Comparison of ENCODE assay signal across 22 mouse cellular contexts in the genomic region with DNA sequence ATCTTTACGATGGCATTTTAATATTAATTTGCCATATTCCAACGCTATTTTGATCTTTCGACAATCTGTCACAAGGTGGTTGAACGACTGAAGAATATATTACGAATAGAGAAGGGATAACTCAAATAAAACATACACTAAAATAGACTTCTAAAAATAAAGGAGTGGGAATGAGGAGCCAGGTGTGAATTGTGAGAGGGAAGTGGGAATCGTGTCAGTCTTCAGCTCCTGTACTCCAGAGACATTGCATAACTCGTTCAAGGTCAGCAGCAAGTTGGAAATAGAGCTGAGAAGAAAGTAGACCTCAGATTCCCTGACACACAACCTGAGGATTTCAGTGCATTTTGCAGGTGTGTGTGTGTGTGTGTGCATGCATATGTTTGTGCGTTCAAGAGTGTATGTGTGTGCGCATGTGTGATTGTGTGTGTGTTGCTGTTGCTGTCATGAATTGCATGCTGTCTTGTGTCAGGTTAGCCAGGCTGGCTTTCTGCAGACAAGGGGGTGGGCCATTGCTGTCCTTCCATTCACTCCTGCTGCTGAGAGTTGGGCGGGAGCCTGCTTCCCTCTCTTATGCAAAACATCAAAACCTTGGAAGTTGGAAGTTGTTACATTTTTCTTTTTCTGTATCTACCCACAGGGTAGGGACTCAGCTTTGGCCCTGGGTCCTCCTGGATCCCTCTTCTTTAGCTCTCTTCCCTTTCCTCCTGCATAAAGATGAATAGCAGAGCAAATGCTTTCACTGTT. TPM values are rescaled to one million over a fixed set of nuclear protein-coding genes. Genes with fewer than 3 reads are reported as not detected.
DNase-seq lines count a peak whose midpoint lies in the region; ATAC-seq and TF ChIP-seq lines count a peak whose summit lies in the region.
"Had no signal": no experiment of that assay in that cellular context is flagged by ENCODE, and none has a peak within 500 bp of the region (broad histone marks: within the 10 kb centered on the region; RNA-seq: fewer than 3 reads in every experiment).

No protein-coding gene starts in this region.

- intact Hi-C loops in left cerebral cortex, adult 2 months (cut with DNase I), result no loop called here

- no peak overlapping the region for H3K4me3 ChIP-seq in left cerebral cortex, adult 2 months
- H3K4me3 ChIP-seq: embryonic facial prominence, embryonic 12.5 days; forebrain, embryonic 12.5 days; heart, embryonic 15.5 days; hindbrain, embryonic 15.5 days had no signal

- H3K27ac ChIP-seq in left cerebral cortex, adult 2 months, result peak overlapping the region; percentile 59
- H3K27ac ChIP-seq: embryonic facial prominence, embryonic 12.5 days; forebrain, embryonic 12.5 days; heart, embryonic 15.5 days; hindbrain, embryonic 15.5 days had no signal

- TF ChIP-seq CTCF in left cerebral cortex, adult 2 months (IDR thresholded peaks at IDR 0.05), result no peak

- DNase-seq in frontal cortex, postnatal 10 days (ENCODE audit: low spot score in 2 of 2), result no peak
- DNase-seq in left cerebral cortex, adult 2 months (ENCODE audit: extremely low spot score in 1 of 2, low spot score in 2 of 2), result no peak
- no peak for DNase-seq in left cerebral cortex, adult 8-10 months (ENCODE audit: low spot score in 2 of 2)
- peak; percentile 25 for DNase-seq in R1 (ENCODE audit: low read depth, low spot score)
- peak; percentile 54 for DNase-seq in telencephalon, adult 2 months (ENCODE audit: low read depth, low spot score)
- DNase-seq in right cerebral cortex, postnatal 4 days, result no peak
- DNase-seq: adrenal gland, adult 8-10 months; adrenal gland, postnatal 36 days; cerebellum, adult 11 months; cerebellum, adult 8-10 months; cerebellum, postnatal 14 days; gastrocnemius, postnatal 36 days; heart, adult 18-20 months; heart, postnatal 14 days had no signal

- ATAC-seq in frontal cortex, adult (ENCODE audit: low TSS enrichment), result peak; percentile 83
- ATAC-seq: forebrain, embryonic 16.5 days; Patski had no signal

RNA-seq across cellular contexts. Expression of a gene that starts 12.5 kb away (rescaled TPM):
- total RNA-seq in left cerebral cortex, adult 2 months (2021), result 1 to 10 TPM; 2.1 TPM
- total RNA-seq in left cerebral cortex, adult 8-10 months (2022), result 1 to 10 TPM; 1.6 to 2.4 (median 2.1) TPM
- total RNA-seq: common myeloid progenitor, adult 5-6 weeks had no signal

Comparison
In these comparisons a context has a peak if more than half of its experiments do, and no peak if none do; other contexts are left out.
1. DNase-seq: peak in R1 (single experiment) and telencephalon, adult 2 months (single experiment); none in frontal cortex, postnatal 10 days (0 of 2), left cerebral cortex, adult 2 months (0 of 2), left cerebral cortex, adult 8-10 months (0 of 2) and right cerebral cortex, postnatal 4 days (single experiment).